Mouse (Mus musculus) G1E (cell line): ENCODE measurements around the gene Ccser1.

ENCODE experiments used
- CTCF ChIP-seq: IDR thresholded peaks from 2 replicates; pipeline ENCODE4 v1.5.1; 2012; ENCODE audit warnings: low read depth, low read length, inconsistent platforms, mixed read lengths
- TAL1 ChIP-seq: conservative IDR thresholded peaks from 2 replicates; pipeline ENCODE4 v1.6.1; 2012; ENCODE audit warnings: low read depth, low read length, inconsistent platforms, mixed read lengths

DNA sequence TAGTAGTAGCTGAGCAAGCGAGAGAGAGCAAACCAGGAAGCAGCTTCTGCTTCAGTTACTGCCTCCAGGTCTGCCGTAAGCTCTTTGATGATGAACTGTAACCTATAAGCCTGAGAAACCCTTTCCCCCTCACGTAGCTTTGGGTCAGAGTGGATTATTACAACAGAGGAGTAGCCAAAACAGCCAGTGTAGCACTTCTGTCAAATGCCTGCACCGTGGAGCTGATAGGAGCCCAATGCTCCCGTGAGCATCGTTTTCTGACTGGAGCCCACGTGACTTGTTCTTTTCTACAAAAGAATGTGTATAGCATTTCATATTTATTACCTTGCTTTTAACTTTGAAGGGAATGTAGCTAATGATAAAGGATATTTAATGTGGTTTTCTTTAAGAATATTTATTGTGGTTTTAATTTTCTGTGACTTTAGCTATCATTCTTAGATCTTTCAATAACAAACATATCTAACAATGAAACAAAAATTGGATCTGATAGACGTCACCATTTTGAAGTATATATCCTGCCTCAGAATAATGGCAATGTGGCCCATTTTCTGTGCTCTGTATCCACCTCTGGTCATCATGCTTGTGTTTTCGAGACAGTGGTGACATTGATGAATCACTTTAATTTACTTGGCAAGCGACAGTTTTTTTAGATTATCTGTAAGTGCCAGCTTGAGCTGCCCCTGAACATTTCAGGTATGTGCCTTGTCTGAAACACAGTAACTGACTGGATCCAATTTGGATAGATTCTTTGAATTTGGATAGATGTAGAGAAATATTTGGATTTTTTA, 78.9 kb downstream of the Ccser1 start:
- TF ChIP-seq CTCF: no peak
- no peak for TF ChIP-seq TAL1
